Mouse (Mus musculus) liver, postnatal 0 days (tissue): ENCODE measurements around the gene Lpo.

Experiments
- CTCF ChIP-seq: sonication (generic); IDR thresholded peaks from 2 replicates; pipeline ENCODE4 v1.5.1; 2016; ENCODE audit warnings: antibody characterized with exemption, low read depth
- EP300 ChIP-seq: IDR thresholded peaks from 2 replicates; pipeline ENCODE4 v1.6.1; 2016; ENCODE audit warnings: antibody characterized with exemption, low read depth, mild to moderate bottlenecking

GRCm38 (mm10) chr11:87846968-87847600, 19.0 kb upstream of the Lpo start:
- TF ChIP-seq CTCF, result no peak
- no peak for TF ChIP-seq EP300
